Mouse (Mus musculus) myocyte (in vitro differentiated cells): ENCODE results near the gene Gm20388. TPM values are rescaled to one million over a fixed set of nuclear protein-coding genes. Genes with fewer than 3 reads are reported as not detected.

Experiments
- H3K27me3 ChIP-seq: one replicate; pipeline ENCODE4 v1.6.1; 2011; ENCODE audit not compliant: control insufficient read depth, insufficient read depth, insufficient read length
- H3K36me3 ChIP-seq: one replicate; pipeline ENCODE4 v1.6.1; 2011; ENCODE audit not compliant: control insufficient read depth, insufficient read depth
- H3K4me2 ChIP-seq: one replicate; pipeline ENCODE4 v1.6.1; 2011; ENCODE audit warnings: low read depth, control low read depth
- H3K4me3 ChIP-seq: one replicate; pipeline ENCODE4 v1.5.1; 2011; ENCODE audit warnings: mild to moderate bottlenecking, control low read depth, moderate library complexity
- H3K79me2 ChIP-seq: one replicate; pipeline ENCODE4 v1.6.1; 2011; ENCODE audit not compliant: control insufficient read depth, insufficient read depth
- H3ac ChIP-seq: one replicate; pipeline ENCODE4 v1.6.1; 2011; ENCODE audit not compliant: control insufficient read depth, insufficient read length
- CEBPB ChIP-seq: IDR thresholded peaks from 2 replicates; pipeline ENCODE4 v1.6.1; 2011; ENCODE audit warnings: mild to moderate bottlenecking, moderate library complexity; ENCODE audit not compliant: poor library complexity, insufficient read depth, severe bottlenecking
- E2F4 ChIP-seq: IDR thresholded peaks from one replicate; pipeline ENCODE4 v1.6.1; 2011; ENCODE audit warnings: mild to moderate bottlenecking, control low read depth, moderate library complexity; ENCODE audit not compliant: insufficient read depth
- MAX ChIP-seq: IDR thresholded peaks from one replicate; pipeline ENCODE4 v1.6.1; 2011; ENCODE audit warnings: low read depth, mild to moderate bottlenecking, control low read depth
- MYOD1 ChIP-seq, 3 experiments: IDR thresholded peaks; one replicate each; pipeline ENCODE4 v1.6.1; 2011; ENCODE audit warnings: control low read depth in 2 of 3, low read depth in 2 of 3, mild to moderate bottlenecking in 2 of 3, moderate library complexity in 1 of 3; ENCODE audit not compliant: insufficient read length in 2 of 3, control insufficient read depth in 1 of 3
- MYOG ChIP-seq, 3 experiments: IDR thresholded peaks; one replicate each; pipeline ENCODE4 v1.6.1; 2011; ENCODE audit warnings: control low read depth in 2 of 3, low read depth in 2 of 3, mild to moderate bottlenecking in 2 of 3; ENCODE audit not compliant: insufficient read length in 2 of 3, control insufficient read depth in 1 of 3, insufficient read depth in 1 of 3
- POLR2A ChIP-seq: IDR thresholded peaks from one replicate; pipeline ENCODE4 v1.6.1; 2011; ENCODE audit warnings: low read depth, mild to moderate bottlenecking, control low read depth, moderate library complexity; ENCODE audit not compliant: insufficient read length
- POLR2AphosphoS2 ChIP-seq: IDR thresholded peaks from one replicate; pipeline ENCODE4 v1.6.1; 2011; ENCODE audit warnings: low read depth, control low read depth; ENCODE audit not compliant: insufficient read length
- REST ChIP-seq: IDR thresholded peaks from one replicate; pipeline ENCODE4 v1.6.1; 2011; ENCODE audit warnings: mild to moderate bottlenecking, control low read depth, moderate library complexity; ENCODE audit not compliant: insufficient read depth, insufficient read length
- SRF ChIP-seq: IDR thresholded peaks from one replicate; pipeline ENCODE4 v1.6.1; 2011; ENCODE audit warnings: low read depth; ENCODE audit not compliant: control insufficient read depth, insufficient read length
- TCF12 ChIP-seq: IDR thresholded peaks from one replicate; pipeline ENCODE4 v1.6.1; 2011; ENCODE audit warnings: mild to moderate bottlenecking, control low read depth; ENCODE audit not compliant: poor library complexity, insufficient read depth, severe bottlenecking
- TCF3 ChIP-seq: IDR thresholded peaks from one replicate; pipeline ENCODE4 v1.6.1; 2011; ENCODE audit warnings: low read depth, control low read depth; ENCODE audit not compliant: insufficient read length
- USF1 ChIP-seq: IDR thresholded peaks from one replicate; pipeline ENCODE4 v1.6.1; 2011; ENCODE audit warnings: low read depth, mild to moderate bottlenecking, control low read depth, moderate library complexity
- polyA plus RNA-seq: library from polyadenylated mRNA; unstranded; fragments of >200 nt; fragmentation: generic; extraction: Trizol; gene quantifications from one replicate; pipeline ENCODE4 v1.2.1, GENCODE M21; 2012; ENCODE audit warnings: missing spikeins

Gm20388 gene
- polyA plus RNA-seq, 1 experiment = 15.3 TPM

DNA sequence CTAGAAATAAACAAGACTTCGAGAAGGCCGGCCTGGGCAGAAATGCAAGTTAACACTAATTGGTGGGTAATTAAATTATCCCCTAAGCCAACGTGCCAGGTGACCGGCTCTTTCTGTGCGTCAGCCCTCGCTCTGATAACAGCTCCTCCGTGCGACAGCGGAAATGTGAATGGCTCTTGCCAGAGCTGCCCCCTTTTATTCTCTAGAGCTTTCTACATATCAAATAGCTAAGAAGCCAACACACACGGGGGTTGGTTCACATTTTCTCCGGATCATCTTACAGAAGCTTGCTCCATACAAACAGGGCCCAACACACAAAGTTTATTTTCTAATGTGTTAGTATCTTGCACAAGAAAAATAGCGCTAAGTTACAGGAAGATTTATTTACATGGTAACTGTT is 1481.1 kb downstream of the Gm20388 start:
- Histone ChIP-seq H3ac (no peak overlapping the region), H3K4me2 (no peak overlapping the region), H3K4me3 (no peak overlapping the region), H3K27me3 (peaks cover 37% of the 10 kb centered on the region), H3K36me3 (no peaks in the 10 kb centered on the region), H3K79me2 (no peaks in the 10 kb centered on the region)
- TF ChIP-seq SRF = no peak
- no peak for TF ChIP-seq MYOG (IDR thresholded peaks at IDR 0.05; ENCODE audit: control insufficient read depth in 1 of 3, insufficient read depth in 1 of 3, insufficient read length in 2 of 3, low read depth in 2 of 3)
- TF ChIP-seq CEBPB = no peak
- no peak for TF ChIP-seq POLR2AphosphoS2
- no peak for TF ChIP-seq TCF12
- no peak for TF ChIP-seq TCF3

DNA sequence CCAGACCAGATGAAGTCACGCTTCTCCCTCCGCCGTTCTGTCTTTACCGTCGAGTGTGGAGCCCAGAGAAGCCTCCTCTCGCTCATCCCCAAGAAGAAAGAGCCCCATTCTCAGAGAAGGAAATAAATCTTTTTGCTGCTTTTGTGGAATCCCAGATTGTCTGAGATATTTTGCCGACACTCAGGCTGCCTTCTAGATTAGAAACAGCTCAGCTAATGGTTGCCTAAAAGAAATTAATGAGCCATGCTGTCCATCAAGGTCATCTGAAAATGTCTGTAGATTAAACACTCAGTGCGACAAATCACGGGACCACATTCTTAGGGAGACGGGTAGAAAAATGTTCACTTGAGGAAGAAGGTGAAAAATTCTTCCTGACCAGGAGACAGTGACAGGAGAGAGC is 1481.8 kb downstream of the Gm20388 start:
- Histone ChIP-seq H3K4me3 (no peak overlapping the region), H3K27me3 (peaks cover 44% of the 10 kb centered on the region), H3ac (no peak overlapping the region), H3K36me3 (no peaks in the 10 kb centered on the region), H3K4me2 (no peak overlapping the region), H3K79me2 (no peaks in the 10 kb centered on the region)
- no peak for TF ChIP-seq SRF

DNA sequence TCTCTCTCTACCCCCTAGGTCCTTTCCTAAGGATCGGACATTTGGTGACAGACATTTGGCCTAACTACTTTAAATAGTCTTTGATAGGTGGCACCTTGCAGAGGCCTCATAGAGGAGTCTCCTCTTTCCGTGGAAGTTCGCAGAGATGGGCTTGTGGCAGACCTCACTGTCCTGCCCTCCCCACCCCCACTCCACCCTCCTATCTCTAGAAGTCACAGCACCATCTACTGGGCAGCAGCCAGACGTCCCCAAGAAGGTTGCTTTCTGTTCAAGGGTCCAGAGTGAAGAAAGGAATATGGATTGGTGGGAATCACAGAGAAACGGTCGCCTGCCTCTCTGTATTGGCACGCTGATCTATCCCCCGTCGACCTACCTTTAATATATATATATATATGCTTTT is 1482.5 kb downstream of the Gm20388 start:
- H3K4me2 ChIP-seq = no peak overlapping the region
- no peak overlapping the region for H3K4me3 ChIP-seq
- no peak overlapping the region for H3ac ChIP-seq
- H3K27me3 ChIP-seq = peaks cover 46% of the 10 kb centered on the region
- H3K79me2 ChIP-seq = no peaks in the 10 kb centered on the region
- no peaks in the 10 kb centered on the region for H3K36me3 ChIP-seq
- TF ChIP-seq SRF = no peak
- no peak for TF ChIP-seq TCF12
- TF ChIP-seq POLR2AphosphoS2 = no peak
- no peak for TF ChIP-seq POLR2A
- TF ChIP-seq E2F4 = no peak
- no peak for TF ChIP-seq MAX
- TF ChIP-seq MYOG (IDR thresholded peaks at IDR 0.05; ENCODE audit: control insufficient read depth in 1 of 3, insufficient read depth in 1 of 3, insufficient read length in 2 of 3, low read depth in 2 of 3) = no peak
- TF ChIP-seq REST = no peak
- TF ChIP-seq USF1 = no peak
- TF ChIP-seq TCF3 = no peak
- no peak for TF ChIP-seq MYOD1 (IDR thresholded peaks at IDR 0.05; ENCODE audit: control insufficient read depth in 1 of 3, insufficient read length in 2 of 3, low read depth in 2 of 3)
- TF ChIP-seq CEBPB = no peak

DNA sequence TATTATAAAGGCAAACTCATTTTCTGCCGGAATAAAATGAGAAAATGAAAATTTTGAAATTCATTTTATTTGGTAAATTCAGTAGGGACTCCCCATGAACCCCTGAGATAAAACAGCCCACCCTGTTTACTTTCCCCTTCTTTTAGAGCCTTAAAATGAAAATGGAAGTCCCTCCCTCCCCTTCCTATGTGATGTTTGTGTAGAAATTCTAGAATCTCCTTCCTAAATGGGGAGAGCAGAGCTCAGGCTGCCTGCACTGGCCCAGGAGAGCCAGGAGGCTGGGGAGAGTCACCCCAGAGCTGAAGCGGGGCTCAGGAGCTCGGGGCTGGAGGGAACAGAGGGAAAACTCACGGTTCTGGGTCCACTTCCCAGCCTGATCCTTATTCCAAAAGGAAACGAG is 1484.0 kb downstream of the Gm20388 start:
- H3K79me2 ChIP-seq = no peaks in the 10 kb centered on the region
- H3K36me3 ChIP-seq = no peaks in the 10 kb centered on the region
- H3ac ChIP-seq = no peak overlapping the region
- TF ChIP-seq CEBPB = no peak
- no peak for TF ChIP-seq TCF3
- H3K4me2 ChIP-seq = no peak overlapping the region
- no peak overlapping the region for H3K4me3 ChIP-seq
- peaks cover 50% of the 10 kb centered on the region for H3K27me3 ChIP-seq

DNA sequence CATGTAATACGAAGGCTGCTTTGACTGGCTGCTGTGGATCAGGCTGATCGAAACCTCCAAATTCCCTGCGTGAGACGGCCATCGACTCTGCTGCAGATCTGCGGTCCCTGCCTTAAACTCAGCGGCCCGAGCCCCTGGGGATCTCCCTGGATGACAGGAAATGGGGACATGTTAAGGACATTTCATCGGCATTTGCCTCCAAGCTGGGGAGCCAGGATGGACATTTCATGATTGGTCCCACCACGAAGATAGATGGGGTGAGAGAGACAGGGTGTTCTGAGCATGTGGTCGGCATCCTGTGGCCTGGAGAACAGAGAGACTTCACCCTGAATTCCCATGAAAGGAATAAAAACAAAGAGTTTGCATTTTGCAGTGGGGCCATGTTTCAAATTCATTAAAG is 1484.7 kb downstream of the Gm20388 start:
- Histone ChIP-seq H3K4me3 (no peak overlapping the region), H3K4me2 (no peak overlapping the region), H3ac (no peak overlapping the region), H3K27me3 (peaks cover 47% of the 10 kb centered on the region), H3K79me2 (no peaks in the 10 kb centered on the region), H3K36me3 (no peaks in the 10 kb centered on the region)
- TF ChIP-seq CEBPB (no peak), MAX (no peak), TCF12 (no peak), POLR2A (no peak), E2F4 (no peak), POLR2AphosphoS2 (no peak), USF1 (no peak), TCF3 (no peak), REST (no peak), SRF (no peak), MYOD1 (IDR thresholded peaks at IDR 0.05; ENCODE audit: control insufficient read depth in 1 of 3, insufficient read length in 2 of 3, low read depth in 2 of 3) (no peak), MYOG (IDR thresholded peaks at IDR 0.05; ENCODE audit: control insufficient read depth in 1 of 3, insufficient read depth in 1 of 3, insufficient read length in 2 of 3, low read depth in 2 of 3) (no peak)

DNA sequence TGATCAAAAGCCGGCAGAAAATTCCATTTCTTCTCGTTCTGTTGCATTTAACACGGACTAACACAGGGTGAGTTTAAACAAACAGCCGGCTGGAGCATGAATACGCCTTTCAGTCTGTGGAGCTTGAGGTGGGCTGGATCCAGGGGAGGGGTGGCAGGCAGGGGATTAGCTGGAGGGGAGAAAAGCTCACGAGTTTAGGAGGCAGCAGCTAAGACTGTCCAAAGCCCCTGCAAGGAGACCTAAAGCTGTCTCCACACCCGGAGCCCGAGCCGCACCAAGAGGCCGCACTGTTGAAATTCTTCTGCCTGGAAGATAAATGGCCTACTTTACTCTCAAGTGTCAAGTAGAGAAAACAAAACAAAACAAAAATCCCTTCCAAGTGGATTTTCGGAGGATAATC is 1485.5 kb downstream of the Gm20388 start:
- no peaks in the 10 kb centered on the region for H3K36me3 ChIP-seq
- H3K27me3 ChIP-seq = peaks cover 38% of the 10 kb centered on the region
- no peaks in the 10 kb centered on the region for H3K79me2 ChIP-seq
- TF ChIP-seq E2F4 = no peak
- no peak for TF ChIP-seq MYOD1 (IDR thresholded peaks at IDR 0.05; ENCODE audit: control insufficient read depth in 1 of 3, insufficient read length in 2 of 3, low read depth in 2 of 3)
- no peak for TF ChIP-seq MAX
- no peak for TF ChIP-seq MYOG (IDR thresholded peaks at IDR 0.05; ENCODE audit: control insufficient read depth in 1 of 3, insufficient read depth in 1 of 3, insufficient read length in 2 of 3, low read depth in 2 of 3)
- no peak for TF ChIP-seq USF1
- H3ac ChIP-seq = no peak overlapping the region
- no peak overlapping the region for H3K4me3 ChIP-seq
- no peak overlapping the region for H3K4me2 ChIP-seq
